Mouse (Mus musculus) heart, embryonic 13.5 days (tissue): ENCODE results near the gene Stom. TPM values are rescaled to one million over a fixed set of nuclear protein-coding genes. Genes with fewer than 3 reads are reported as not detected.
A peak's percentile ranks its signal among the peaks of the same experiment; 100 is the strongest.

Source experiments
- ATAC-seq: fragments of 200-750 bp; cut with Nextera tagmentation; 2 replicates; pipeline ENCODE4 v1.8.0; 2017; ENCODE audit warnings: moderate TSS enrichment; ENCODE audit not compliant: insufficient number of reproducible peaks, low FRiP score, low TSS enrichment; ENCODE audit errors: extremely low read depth
- H3K27ac ChIP-seq: fragments of 300-500 bp; sonication (generic); replicated peaks from 2 replicates; pipeline ENCODE4 v1.5.1; 2015; ENCODE audit warnings: moderate library complexity, mild to moderate bottlenecking, inconsistent platforms
- H3K27me3 ChIP-seq: fragments of 300-500 bp; sonication (generic); replicated peaks from 2 replicates; pipeline ENCODE4 v1.6.1; 2015; ENCODE audit warnings: mild to moderate bottlenecking, inconsistent platforms
- H3K36me3 ChIP-seq: fragments of 300-500 bp; sonication (generic); 2 replicates; pipeline ENCODE4 v1.6.1; 2015; ENCODE audit warnings: mild to moderate bottlenecking, inconsistent platforms
- H3K4me1 ChIP-seq: fragments of 300-500 bp; sonication (generic); 2 replicates; pipeline ENCODE4 v1.6.1; 2015; ENCODE audit warnings: inconsistent platforms
- H3K4me2 ChIP-seq: fragments of 300-500 bp; sonication (generic); 2 replicates; pipeline ENCODE4 v1.6.1; 2015; ENCODE audit warnings: inconsistent platforms, mild to moderate bottlenecking, moderate library complexity
- H3K4me3 ChIP-seq: fragments of 300-500 bp; sonication (generic); 2 replicates; pipeline ENCODE4 v1.5.1; 2015; ENCODE audit warnings: moderate library complexity, mild to moderate bottlenecking, inconsistent platforms
- H3K9ac ChIP-seq: fragments of 300-500 bp; sonication (generic); 2 replicates; pipeline ENCODE4 v1.6.1; 2015; ENCODE audit warnings: inconsistent platforms, mild to moderate bottlenecking, moderate library complexity
- H3K9me3 ChIP-seq: fragments of 300-500 bp; sonication (generic); 2 replicates; pipeline ENCODE4 v1.6.1; 2016; ENCODE audit warnings: inconsistent platforms
- WGBS: fragments of 180-500 bp; shearing (Covaris S2); methylation state at CpG from one replicate; pipeline ENCODE4 v1.1.7; 2015; ENCODE audit warnings: mixed read lengths; 5-methylcytosine and 5-hydroxymethylcytosine counted together
- polyA plus RNA-seq: library from polyadenylated mRNA; unstranded; fragments of >200 nt; fragmentation: Nextera tagmentation; extraction: Ambion mirVana; gene quantifications from 2 replicates; pipeline ENCODE4 v1.2.1, GENCODE M21; 2015

Stom gene
- polyA plus RNA-seq, 1 experiment from 2014 or later = 43.0 TPM

DNA sequence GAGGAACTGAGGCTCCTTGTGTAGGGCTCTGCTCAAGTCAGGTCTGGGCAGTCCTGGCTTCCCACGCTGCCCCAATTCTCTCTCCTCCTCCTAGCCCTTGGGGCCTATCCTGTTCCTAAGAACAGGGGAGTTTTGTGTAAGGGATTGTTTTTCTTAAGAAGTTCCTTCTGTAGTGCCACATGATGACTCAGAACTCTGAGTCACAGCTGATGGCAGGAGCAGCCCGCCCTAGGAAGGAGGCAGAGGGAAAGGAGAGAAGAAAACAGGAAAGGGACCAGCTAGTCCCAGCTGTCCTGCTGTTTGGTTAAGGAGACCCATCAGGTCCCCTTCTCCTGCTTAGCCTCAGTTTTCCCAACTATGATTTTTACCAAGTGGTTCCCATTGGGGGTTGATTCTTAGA lies 65.0 kb downstream of the Stom start:
- H3K4me3 ChIP-seq = no peak overlapping the region
- no peaks in the 10 kb centered on the region for H3K9me3 ChIP-seq
- WGBS = 46% methylated on average over 2 of the region's 2 CpGs
- no peaks in the 10 kb centered on the region for H3K27me3 ChIP-seq
- no peak overlapping the region for H3K4me2 ChIP-seq
- 0 out of 2 replicates have a peak overlapping the region, but pooled peaks have one; percentile 47 for H3K9ac ChIP-seq
- no peak for ATAC-seq
- peak overlapping the region; percentile 68 for H3K27ac ChIP-seq
- no peaks in the 10 kb centered on the region for H3K36me3 ChIP-seq
- peaks cover 88% of the 10 kb centered on the region for H3K4me1 ChIP-seq

DNA sequence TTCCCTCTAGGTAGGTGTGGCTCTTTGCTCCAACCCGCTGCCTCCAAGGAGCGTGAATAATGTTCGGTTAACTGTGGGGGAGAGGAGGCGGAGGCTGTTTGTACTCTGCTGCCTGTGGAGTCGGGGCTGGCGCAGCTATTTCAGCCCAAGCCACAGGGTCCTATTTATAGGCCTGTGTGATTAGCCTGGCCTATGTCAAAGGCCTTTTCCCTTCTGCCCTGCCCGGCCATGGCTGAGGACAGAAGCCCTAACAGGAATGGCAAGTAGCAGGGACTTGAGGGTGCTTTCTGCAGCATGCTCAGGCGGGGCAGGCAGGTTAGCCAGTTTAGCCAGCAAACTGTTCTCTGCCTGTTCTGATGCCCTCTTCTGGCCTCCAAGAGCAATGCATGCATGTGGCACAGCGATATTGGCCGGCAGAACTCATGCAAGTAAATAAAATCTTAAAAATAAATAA lies 66.2 kb downstream of the Stom start:
- Histone ChIP-seq H3K9ac (peak overlapping the region; percentile 68; the same call in 1 of the 2 replicates), H3K4me2 (peak overlapping the region; percentile 44), H3K4me1 (peaks cover 91% of the 10 kb centered on the region), H3K4me3 (peak overlapping the region; percentile 2; the same call in 1 of the 2 replicates), H3K27ac (peak overlapping the region; percentile 90), H3K27me3 (no peaks in the 10 kb centered on the region), H3K36me3 (no peaks in the 10 kb centered on the region), H3K9me3 (no peaks in the 10 kb centered on the region)
- 14% methylated on average over 10 of the region's 10 CpGs for WGBS
- no peak for ATAC-seq

DNA sequence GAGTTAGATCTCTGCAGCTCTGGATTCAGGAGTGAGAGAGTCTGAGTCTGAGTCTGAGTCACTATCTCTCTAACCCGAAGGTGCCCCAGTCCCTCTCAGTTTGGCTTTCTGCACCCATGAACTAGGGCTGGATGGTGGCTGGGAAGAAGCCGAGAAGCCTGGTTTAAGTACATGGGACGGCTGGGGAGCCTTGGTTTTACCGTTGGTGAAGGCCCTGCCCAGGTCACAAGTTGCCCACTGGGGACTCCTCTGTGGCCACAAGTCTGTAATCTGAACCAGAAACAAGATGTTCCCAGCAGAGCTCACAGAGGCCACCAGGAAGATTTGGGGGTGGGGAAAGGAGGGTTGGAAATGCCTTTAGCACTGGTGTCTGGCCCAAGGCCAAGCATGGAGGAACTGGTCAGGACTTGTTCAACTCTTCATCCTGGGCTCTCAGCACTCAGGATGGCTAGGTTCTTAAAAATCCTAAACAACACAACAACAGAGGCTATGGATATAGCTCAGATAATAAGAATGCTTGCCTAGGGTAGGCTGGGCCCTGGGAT lies 67.0 kb downstream of the Stom start:
- no peak overlapping the region for H3K4me3 ChIP-seq
- H3K4me1 ChIP-seq = peaks cover 98% of the 10 kb centered on the region
- 56% methylated on average over 4 of the region's 4 CpGs for WGBS
- H3K4me2 ChIP-seq = peak overlapping the region; percentile 44
- H3K27ac ChIP-seq = peak overlapping the region; percentile 90
- peak overlapping the region; percentile 68 for H3K9ac ChIP-seq
- H3K36me3 ChIP-seq = no peaks in the 10 kb centered on the region
- no peaks in the 10 kb centered on the region for H3K27me3 ChIP-seq
- no peaks in the 10 kb centered on the region for H3K9me3 ChIP-seq
- ATAC-seq = no peak

DNA sequence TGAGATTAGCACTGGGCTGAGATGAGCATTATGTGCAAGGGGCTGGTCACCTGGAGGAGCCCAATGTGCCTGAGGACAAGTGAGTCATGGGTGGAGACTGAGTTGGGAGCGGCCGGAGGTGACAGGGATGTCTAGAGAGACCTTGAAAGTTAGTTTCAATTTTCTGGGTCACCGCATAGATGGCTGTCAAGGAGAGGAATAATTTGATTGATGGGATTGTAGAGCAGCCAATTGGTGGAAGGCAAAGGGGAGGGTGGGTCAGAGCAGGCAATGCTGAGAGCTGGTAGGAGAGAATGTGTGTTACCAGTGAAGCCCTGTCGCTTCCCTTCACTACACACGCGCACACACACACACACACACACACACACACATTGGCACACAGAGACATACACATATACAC lies 67.6 kb downstream of the Stom start:
- whole genome bisulfite sequencing = 74% methylated on average over 6 of the region's 6 CpGs
- peaks cover 96% of the 10 kb centered on the region for H3K4me1 ChIP-seq
- peak overlapping the region; percentile 90 for H3K27ac ChIP-seq

DNA sequence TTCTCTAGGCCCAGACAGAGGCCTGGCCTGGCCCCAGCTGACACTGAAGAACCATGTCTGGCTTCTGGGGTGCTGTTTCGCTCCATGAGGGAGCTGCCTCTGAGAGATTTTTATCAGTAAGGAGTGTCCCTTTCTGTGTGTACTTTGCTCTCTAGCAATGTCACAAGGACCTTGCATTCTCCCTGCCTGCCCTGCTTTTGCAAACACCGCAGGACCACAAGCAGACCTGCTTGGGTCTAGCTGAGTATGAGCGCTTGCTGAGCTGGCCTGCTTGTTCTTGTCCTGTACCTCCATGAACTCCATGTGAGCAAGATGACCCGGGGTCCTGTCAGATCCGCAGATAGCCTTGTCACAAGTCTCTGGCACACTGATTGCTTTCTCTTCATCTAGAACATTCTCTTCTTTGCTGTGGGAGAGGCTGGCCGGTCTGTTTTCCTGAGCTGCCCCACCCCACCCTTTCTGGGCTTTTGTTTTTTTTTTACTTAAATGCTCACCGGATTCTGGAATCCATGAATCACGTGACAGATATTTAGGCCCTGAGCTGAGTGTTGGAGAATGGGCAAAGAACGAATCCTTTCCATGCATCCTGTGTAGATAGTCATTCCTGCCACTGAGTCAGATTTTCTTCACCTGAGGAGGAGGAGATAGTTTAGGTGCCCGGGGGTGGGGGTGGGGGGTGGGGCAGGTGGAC lies 68.8 kb downstream of the Stom start:
- H3K4me1 ChIP-seq = peaks cover 85% of the 10 kb centered on the region
- no peaks in the 10 kb centered on the region for H3K27me3 ChIP-seq
- ATAC-seq = no peak
- H3K4me3 ChIP-seq = no peak overlapping the region
- no peaks in the 10 kb centered on the region for H3K36me3 ChIP-seq
- WGBS = 38% methylated on average over 10 of the region's 10 CpGs
- no peak overlapping the region for H3K4me2 ChIP-seq
- H3K27ac ChIP-seq = peak overlapping the region; percentile 42
- no peaks in the 10 kb centered on the region for H3K9me3 ChIP-seq
- H3K9ac ChIP-seq = peak overlapping the region; percentile 61; the same call in 1 of the 2 replicates

More for the DNA sequence above, 67.6 kb downstream of the Stom start:
- Histone ChIP-seq H3K4me3 (no peak overlapping the region), H3K27me3 (no peaks in the 10 kb centered on the region), H3K4me2 (no peak overlapping the region), H3K36me3 (no peaks in the 10 kb centered on the region), H3K9me3 (no peaks in the 10 kb centered on the region), H3K9ac (0 out of 2 replicates have a peak overlapping the region, but pooled peaks have one; percentile 68)
- ATAC-seq = no peak

DNA sequence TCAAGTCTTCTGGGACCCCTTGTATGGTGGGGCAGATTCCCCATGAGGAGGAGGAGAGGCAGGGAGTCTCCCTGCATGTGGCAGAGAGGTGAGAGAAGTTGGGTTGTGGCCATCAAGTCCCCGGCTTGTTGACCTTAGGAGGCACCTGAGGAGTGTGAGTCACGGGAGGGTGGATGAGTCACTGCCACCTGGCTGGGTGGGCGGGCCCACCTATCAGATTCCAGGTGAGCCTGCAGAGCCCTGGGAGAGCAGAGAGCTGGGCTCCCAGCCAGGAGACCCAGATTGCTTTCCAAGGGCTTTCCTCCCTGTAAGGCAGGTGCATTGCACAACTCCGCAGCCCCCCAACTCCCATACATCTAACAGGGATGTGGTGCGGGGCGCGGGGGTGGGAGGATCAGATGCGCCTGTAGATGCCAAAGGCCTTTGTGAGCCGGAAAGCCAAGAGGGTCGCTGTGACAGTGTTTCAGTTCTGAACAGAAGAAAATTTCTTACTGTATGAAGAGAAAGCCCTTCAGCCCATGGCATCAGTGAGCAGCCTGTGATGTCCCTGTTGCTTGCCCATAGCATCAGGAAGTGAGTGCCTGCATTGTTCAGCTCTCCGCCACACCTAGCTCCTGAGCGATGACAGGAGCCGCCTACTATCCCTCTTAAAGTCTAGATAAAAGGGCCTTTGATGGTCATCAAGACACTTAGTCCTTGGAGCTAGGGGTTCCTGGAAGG lies 69.5 kb downstream of the Stom start:
- H3K27ac ChIP-seq = peak overlapping the region; percentile 42; the same call in 1 of the 2 replicates
- peaks cover 82% of the 10 kb centered on the region for H3K4me1 ChIP-seq
- 70% methylated on average over 13 of the region's 13 CpGs for WGBS

DNA sequence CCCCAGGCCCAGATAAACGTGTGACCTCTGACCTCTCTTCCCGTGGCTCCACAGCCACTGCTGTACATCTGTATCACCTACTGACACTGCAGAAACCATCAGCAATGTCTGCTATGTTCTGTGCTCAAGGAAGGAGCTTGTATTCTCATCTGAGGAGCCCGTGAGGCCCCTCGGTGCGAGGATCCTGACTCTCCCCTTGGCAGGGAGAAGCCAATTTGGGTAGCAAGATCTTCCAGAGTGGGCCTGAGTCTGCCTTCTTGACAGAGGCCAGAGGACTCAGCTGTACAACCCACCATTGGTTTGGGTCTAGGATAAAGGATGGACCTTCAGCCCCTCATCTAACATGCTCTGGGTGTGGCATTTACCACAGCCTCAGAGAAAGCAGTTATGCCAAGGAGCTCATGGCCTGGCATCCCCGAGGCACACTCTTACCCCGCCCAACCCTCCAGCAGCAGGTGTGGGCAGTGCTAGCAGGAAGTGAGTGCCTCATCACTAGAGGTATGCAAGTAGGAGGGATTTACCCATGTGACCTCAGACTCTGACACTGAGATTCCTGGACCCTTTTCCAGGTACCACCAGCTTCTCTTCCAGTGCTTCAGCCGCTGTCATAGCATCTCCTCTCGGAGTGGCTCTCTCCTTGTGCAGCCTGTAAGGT lies 70.4 kb downstream of the Stom start:
- H3K9me3 ChIP-seq = no peaks in the 10 kb centered on the region
- no peak overlapping the region for H3K9ac ChIP-seq
- WGBS = 66% methylated on average over 9 of the region's 9 CpGs
- no peaks in the 10 kb centered on the region for H3K36me3 ChIP-seq
- no peaks in the 10 kb centered on the region for H3K27me3 ChIP-seq
- H3K4me1 ChIP-seq = peaks cover 77% of the 10 kb centered on the region
- no peak overlapping the region for H3K4me3 ChIP-seq
- 0 out of 2 replicates have a peak overlapping the region, but pooled peaks have one; percentile 12 for H3K27ac ChIP-seq
- H3K4me2 ChIP-seq = no peak overlapping the region
- ATAC-seq = no peak

More for the DNA sequence above, 69.5 kb downstream of the Stom start:
- H3K4me3 ChIP-seq = no peak overlapping the region
- peak overlapping the region; percentile 61; the same call in 1 of the 2 replicates for H3K9ac ChIP-seq
- H3K27me3 ChIP-seq = no peaks in the 10 kb centered on the region
- no peak for ATAC-seq
- no peak overlapping the region for H3K4me2 ChIP-seq
- H3K9me3 ChIP-seq = no peaks in the 10 kb centered on the region
- no peaks in the 10 kb centered on the region for H3K36me3 ChIP-seq

DNA sequence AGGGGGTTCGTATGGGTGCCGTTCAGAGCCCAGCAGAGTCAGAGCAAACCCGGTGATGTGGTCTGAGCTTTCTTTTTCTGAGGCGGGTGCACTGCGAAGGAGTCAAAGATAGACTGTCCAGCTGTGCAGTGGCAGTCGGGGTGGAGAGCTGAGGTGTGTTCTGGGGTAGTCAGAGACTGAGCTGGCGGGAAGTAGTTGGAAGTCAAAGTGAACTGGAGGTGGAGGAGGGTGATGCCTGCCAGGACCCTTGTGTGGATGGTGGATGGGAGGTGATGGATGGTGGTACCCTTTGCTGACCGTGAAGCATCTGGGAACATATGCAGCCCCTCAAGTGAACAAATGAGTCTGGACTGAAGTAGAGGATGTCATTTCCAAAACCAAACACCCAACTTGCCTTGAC lies 71.0 kb downstream of the Stom start:
- Histone ChIP-seq H3K4me1 (peaks cover 75% of the 10 kb centered on the region), H3K4me2 (peak overlapping the region; percentile 32), H3K4me3 (no peak overlapping the region), H3K36me3 (no peaks in the 10 kb centered on the region), H3K9me3 (no peaks in the 10 kb centered on the region), H3K27me3 (no peaks in the 10 kb centered on the region), H3K27ac (peak overlapping the region; percentile 55), H3K9ac (peak overlapping the region; percentile 25; the same call in 1 of the 2 replicates)
- 64% methylated on average over 8 of the region's 8 CpGs for WGBS
- no peak for ATAC-seq

DNA sequence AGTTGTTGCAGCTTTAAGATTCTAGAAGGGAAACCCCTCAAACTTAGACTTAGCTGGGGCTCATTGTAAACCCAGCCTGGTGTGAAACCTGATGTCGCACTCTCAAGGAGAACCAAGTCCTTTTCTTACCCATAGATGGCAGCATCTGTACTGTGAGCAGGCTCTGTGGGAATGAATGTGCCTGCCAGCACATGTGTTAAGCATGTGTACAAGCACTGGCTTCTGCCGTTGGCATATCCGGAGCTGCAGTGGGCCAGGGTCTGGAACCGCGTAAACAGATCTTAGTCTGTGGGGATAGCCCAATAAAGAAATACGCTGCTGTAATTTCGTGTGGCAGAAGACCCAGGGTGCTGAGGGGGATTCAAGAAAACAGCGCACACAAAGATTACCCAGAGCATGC lies 71.5 kb downstream of the Stom start:
- H3K9me3 ChIP-seq = no peaks in the 10 kb centered on the region
- H3K36me3 ChIP-seq = no peaks in the 10 kb centered on the region
- ATAC-seq = no peak; the same call in 1 of the 2 replicates
- no peak overlapping the region for H3K4me3 ChIP-seq
- H3K4me2 ChIP-seq = peak overlapping the region; percentile 32
- peak overlapping the region; percentile 55 for H3K27ac ChIP-seq
- WGBS = 36% methylated on average over 8 of the region's 8 CpGs
- no peaks in the 10 kb centered on the region for H3K27me3 ChIP-seq
- peak overlapping the region; percentile 25; the same call in 1 of the 2 replicates for H3K9ac ChIP-seq
- peaks cover 72% of the 10 kb centered on the region for H3K4me1 ChIP-seq

DNA sequence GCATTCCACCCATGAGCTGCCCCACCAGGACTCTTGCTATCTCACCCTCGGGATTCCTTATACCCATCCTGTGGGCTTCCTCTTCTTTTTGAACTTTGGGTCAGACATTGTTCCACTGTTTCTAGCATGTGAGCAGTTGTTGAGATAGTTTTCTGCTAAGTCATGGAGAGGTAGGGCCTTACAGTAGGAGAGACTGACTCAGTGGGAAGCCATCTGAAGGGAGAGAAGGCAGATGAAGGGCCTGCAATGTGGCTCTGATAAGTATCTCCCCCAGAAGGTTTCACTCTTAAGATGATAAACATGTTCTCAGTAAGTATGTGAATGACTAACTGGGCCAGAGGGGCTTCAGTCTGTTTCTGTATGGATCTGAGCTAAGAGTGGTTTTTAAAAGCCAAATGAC lies 72.7 kb downstream of the Stom start:
- 69% methylated on average over 1 of the region's 1 CpGs for WGBS
- peaks cover 72% of the 10 kb centered on the region for H3K4me1 ChIP-seq
- no peaks in the 10 kb centered on the region for H3K9me3 ChIP-seq
- H3K27me3 ChIP-seq = no peaks in the 10 kb centered on the region
- no peak overlapping the region for H3K4me3 ChIP-seq
- no peaks in the 10 kb centered on the region for H3K36me3 ChIP-seq
- no peak overlapping the region for H3K27ac ChIP-seq
- H3K4me2 ChIP-seq = no peak overlapping the region
- no peak overlapping the region for H3K9ac ChIP-seq
- ATAC-seq = no peak
